Mouse (Mus musculus) gonadal fat pad, adult 2 months (tissue): ENCODE measurements around the gene Snd1. TPM values are rescaled to one million over a fixed set of nuclear protein-coding genes. Genes with fewer than 3 reads are reported as not detected.

Source experiments
- DNase-seq: peaks from one replicate; pipeline ENCODE4 v3.0.0-alpha.2; 2012; ENCODE audit warnings: low read depth
- polyA plus RNA-seq: library from polyadenylated mRNA; depleted of rRNA; stranded (reverse); fragments of >200 nt; gene quantifications from 2 replicates; pipeline ENCODE4 v1.2.3, GENCODE M21; 2012; rRNA removed

The Snd1 gene
- 120 and 152 TPM in 2 replicates for polyA plus RNA-seq

GRCm38 (mm10) chr6:28474839-28475238 is at the start of gene Snd1:
Gene Snd1, plus strand, starts transcription at chr6:28475139.
- no peak for DNase-seq

GRCm38 (mm10) chr6:28427096-28427839 is 47.7 kb upstream of the Snd1 start, which contains the start of gene Fscn3:
Gene Fscn3, plus strand, starts transcription at chr6:28427789.
- no peak for DNase-seq

- no peak for DNase-seq
Measured at GRCm38 (mm10) chr6:28428290-28428689, 46.6 kb upstream of the Snd1 start, which contains the start of gene Gcc1. Gene Gcc1, minus strand, starts transcription at chr6:28428390.

GRCm38 (mm10) chr6:28429870-28430269 is 45.1 kb upstream of the Snd1 start:
- no peak for DNase-seq

GRCm38 (mm10) chr6:28430795-28431537 is 44.0 kb upstream of the Snd1 start:
- no peak for DNase-seq

GRCm38 (mm10) chr6:28431538-28431855 is 43.4 kb upstream of the Snd1 start:
- no peak for DNase-seq

GRCm38 (mm10) chr6:28447937-28448336 is 27.0 kb upstream of the Snd1 start:
- DNase-seq, result no peak

GRCm38 (mm10) chr6:28449253-28449652 is 25.7 kb upstream of the Snd1 start, which contains the start of gene Pax4:
Gene Pax4, minus strand, starts transcription at chr6:28449353.
- no peak for DNase-seq

GRCm38 (mm10) chr6:28450481-28450880 is 24.5 kb upstream of the Snd1 start:
- DNase-seq, result no peak

GRCm38 (mm10) chr6:28450977-28451376 is 24.0 kb upstream of the Snd1 start:
- no peak for DNase-seq

GRCm38 (mm10) chr6:28459221-28459668 is 15.7 kb upstream of the Snd1 start:
- DNase-seq, result peak; percentile 70

GRCm38 (mm10) chr6:28460534-28460933 is 14.4 kb upstream of the Snd1 start:
- DNase-seq, result no peak

- DNase-seq, result no peak
Measured at GRCm38 (mm10) chr6:28464630-28465029, 10.3 kb upstream of the Snd1 start.

- DNase-seq, result no peak
Measured at GRCm38 (mm10) chr6:28470017-28470602, 4.8 kb upstream of the Snd1 start.

- DNase-seq, result no peak
Measured at GRCm38 (mm10) chr6:28470621-28471020, 4.3 kb upstream of the Snd1 start.

GRCm38 (mm10) chr6:28471284-28472035 is 3.5 kb upstream of the Snd1 start:
- no peak for DNase-seq

- no peak for DNase-seq
Measured at GRCm38 (mm10) chr6:28474211-28474610, 728 bp upstream of the Snd1 start.

GRCm38 (mm10) chr6:28479865-28480751 is 5.2 kb downstream of the Snd1 start:
- peak; percentile 99 for DNase-seq

GRCm38 (mm10) chr6:28480752-28481492 is 6.0 kb downstream of the Snd1 start:
- DNase-seq, result peak; percentile 70

GRCm38 (mm10) chr6:28482711-28483315 is 7.9 kb downstream of the Snd1 start:
- DNase-seq, result no peak
